Mouse (Mus musculus) E14TG2a.4 (cell line): ENCODE measurements at regions not wholly inside any gene's neighbourhood (a gene's known extent, or its start where the extent isn't known, plus 50 kb on each side); places are given as distances from the start of the nearest gene placed in this dataset.

Source experiments
- CTCF ChIP-seq: conservative IDR thresholded peaks from 2 replicates; pipeline ENCODE4 v1.5.1; 2014; ENCODE audit warnings: low read length
- NANOG ChIP-seq: IDR thresholded peaks from 2 replicates; pipeline ENCODE4 v1.6.1; 2014; ENCODE audit warnings: borderline replicate concordance, low read length, mixed read lengths
- POU5F1 ChIP-seq: IDR thresholded peaks from 2 replicates; pipeline ENCODE4 v1.6.1; 2014; ENCODE audit warnings: low read length, borderline replicate concordance

- TF ChIP-seq CTCF (no peak), POU5F1 (no peak), NANOG (no peak)
Observed at GRCm38 (mm10) chr10:109500861-109501260, 490.1 kb upstream of the Syt1 start.
